Mouse (Mus musculus) stomach, postnatal 0 days (tissue): ENCODE results near the gene Epb41l2. TPM values are rescaled to one million over a fixed set of nuclear protein-coding genes. Genes with fewer than 3 reads are reported as not detected.

Source experiments
- ATAC-seq: fragments of 200-750 bp; cut with Nextera tagmentation; 2 replicates; pipeline ENCODE4 v1.8.0; 2017; ENCODE audit not compliant: low FRiP score, low TSS enrichment
- DNase-seq: peaks from one replicate; pipeline ENCODE4 v3.0.0-alpha.2; 2016; ENCODE audit warnings: low spot score
- H3K27ac ChIP-seq: fragments of 300-500 bp; sonication (generic); replicated peaks from 2 replicates; pipeline ENCODE4 v1.5.1; 2014; ENCODE audit warnings: mild to moderate bottlenecking, control low read depth
- H3K27me3 ChIP-seq: fragments of 300-500 bp; sonication (generic); 2 replicates; pipeline ENCODE4 v1.6.1; 2014; ENCODE audit warnings: low read length; ENCODE audit not compliant: control insufficient read depth, insufficient read depth
- H3K36me3 ChIP-seq: fragments of 300-500 bp; sonication (generic); 2 replicates; pipeline ENCODE4 v1.6.1; 2014; ENCODE audit warnings: low read length, mixed read lengths; ENCODE audit not compliant: control insufficient read depth, insufficient read depth
- H3K4me1 ChIP-seq: fragments of 300-500 bp; sonication (generic); replicated peaks from 2 replicates; pipeline ENCODE4 v1.6.1; 2014; ENCODE audit warnings: antibody characterized with exemption; ENCODE audit not compliant: control insufficient read depth, insufficient read depth
- H3K4me2 ChIP-seq: fragments of 300-500 bp; sonication (generic); replicated peaks from 2 replicates; pipeline ENCODE4 v1.6.1; 2014; ENCODE audit warnings: low read depth, mild to moderate bottlenecking, control low read depth, moderate library complexity
- H3K4me3 ChIP-seq: fragments of 300-500 bp; sonication (generic); 2 replicates; pipeline ENCODE4 v1.5.1; 2014; ENCODE audit warnings: low read depth, low read length, control low read depth
- H3K9ac ChIP-seq: fragments of 300-500 bp; sonication (generic); 2 replicates; pipeline ENCODE4 v1.6.1; 2014; ENCODE audit warnings: mild to moderate bottlenecking, low read length, control low read depth, mixed read lengths
- H3K9me3 ChIP-seq: fragments of 300-500 bp; sonication (generic); 2 replicates; pipeline ENCODE4 v1.6.1; 2016; ENCODE audit warnings: low read length; ENCODE audit not compliant: control insufficient read depth
- CTCF ChIP-seq: IDR thresholded peaks from 2 replicates; pipeline ENCODE4 v1.5.1; 2016; ENCODE audit warnings: antibody characterized with exemption, low read depth, mild to moderate bottlenecking, moderate library complexity
- EP300 ChIP-seq: optimal IDR thresholded peaks from 2 replicates; pipeline ENCODE3; 2016; ENCODE audit warnings: antibody characterized with exemption
- WGBS: fragments of 180-500 bp; shearing (Covaris S2); extraction: QIAGEN DNeasy Blood & Tissue Kit; methylation state at CpG from one replicate; pipeline ENCODE4 v1.1.7; 2014; 5-methylcytosine and 5-hydroxymethylcytosine counted together
- polyA plus RNA-seq: library from polyadenylated mRNA; unstranded; fragments of >200 nt; fragmentation: Nextera tagmentation; extraction: Ambion mirVana; gene quantifications from 2 replicates; pipeline ENCODE4 v1.2.1, GENCODE M21; 2015

Epb41l2 gene
- polyA plus RNA-seq, 1 experiment from 2014 or later: 18.2 TPM

- TF ChIP-seq EP300: no peak
- no peak for TF ChIP-seq CTCF
- no peak overlapping the region for H3K9ac ChIP-seq
- H3K4me1 ChIP-seq: no peaks in the 10 kb centered on the region; the same call in 1 of the 2 replicates
- H3K27ac ChIP-seq: no peak overlapping the region
- H3K27me3 ChIP-seq: no peaks in the 10 kb centered on the region
- H3K4me2 ChIP-seq: no peak overlapping the region
- H3K36me3 ChIP-seq: no peaks in the 10 kb centered on the region
- WGBS: 87% methylated on average over 4 of the region's 4 CpGs
- ATAC-seq: no peak
- no peak overlapping the region for H3K4me3 ChIP-seq
- no peaks in the 10 kb centered on the region for H3K9me3 ChIP-seq
- no peak for DNase-seq
Observed at GRCm38 (mm10) chr10:25399016-25399415, 39.4 kb downstream of the Epb41l2 start.

GRCm38 (mm10) chr10:25400076-25400475 is 40.5 kb downstream of the Epb41l2 start:
- ATAC-seq (no peak), DNase-seq (no peak)
- Histone ChIP-seq H3K9me3 (no peaks in the 10 kb centered on the region), H3K4me1 (no peaks in the 10 kb centered on the region; the same call in 1 of the 2 replicates), H3K4me2 (no peak overlapping the region), H3K9ac (no peak overlapping the region), H3K27ac (no peak overlapping the region), H3K4me3 (no peak overlapping the region), H3K36me3 (no peaks in the 10 kb centered on the region), H3K27me3 (no peaks in the 10 kb centered on the region)
- TF ChIP-seq EP300: no peak
- TF ChIP-seq CTCF: no peak
- WGBS: 39% methylated on average over 8 of the region's 8 CpGs

- no peaks in the 10 kb centered on the region for H3K9me3 ChIP-seq
- ATAC-seq (no peak), DNase-seq (no peak)
- no peak overlapping the region for H3K4me2 ChIP-seq
- no peaks in the 10 kb centered on the region; the same call in 1 of the 2 replicates for H3K4me1 ChIP-seq
- H3K9ac ChIP-seq: no peak overlapping the region
- H3K4me3 ChIP-seq: no peak overlapping the region
- H3K27ac ChIP-seq: no peak overlapping the region
- H3K27me3 ChIP-seq: no peaks in the 10 kb centered on the region
- no peaks in the 10 kb centered on the region for H3K36me3 ChIP-seq
- whole genome bisulfite sequencing: 87% methylated on average over 9 of the region's 9 CpGs
- TF ChIP-seq EP300 (no peak), CTCF (no peak)
Observed at GRCm38 (mm10) chr10:25400646-25401045, 41.0 kb downstream of the Epb41l2 start.

- Histone ChIP-seq H3K4me3 (no peak overlapping the region), H3K27ac (no peak overlapping the region), H3K4me2 (no peak overlapping the region), H3K4me1 (no peaks in the 10 kb centered on the region; the same call in 1 of the 2 replicates), H3K27me3 (no peaks in the 10 kb centered on the region), H3K9ac (no peak overlapping the region), H3K9me3 (no peaks in the 10 kb centered on the region), H3K36me3 (no peaks in the 10 kb centered on the region)
- TF ChIP-seq EP300 (no peak), CTCF (no peak)
- whole genome bisulfite sequencing: 62% methylated on average over 2 of the region's 2 CpGs
- ATAC-seq: no peak
- DNase-seq: no peak
Observed at GRCm38 (mm10) chr10:25401356-25401755, 41.8 kb downstream of the Epb41l2 start.

DNA sequence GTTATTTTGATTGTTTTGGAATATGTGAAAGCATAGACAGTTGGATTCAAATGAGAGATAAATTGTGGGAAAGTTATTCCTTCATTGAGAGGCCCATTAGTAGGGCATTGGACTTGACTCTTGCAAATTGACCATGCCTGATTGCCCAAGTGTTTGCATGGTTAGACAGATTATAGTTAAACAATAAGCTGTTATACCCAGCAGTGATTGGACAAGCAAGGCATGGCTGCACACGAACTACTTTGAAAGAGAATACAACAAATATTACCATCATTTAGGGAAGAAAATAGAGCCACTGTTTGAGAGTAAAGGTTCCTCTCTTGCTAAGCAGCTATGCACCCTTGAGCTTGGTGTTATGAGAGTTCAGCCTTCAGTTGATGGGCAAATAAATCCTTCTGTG is 43.3 kb downstream of the Epb41l2 start:
- Histone ChIP-seq H3K4me3 (no peak overlapping the region), H3K4me2 (no peak overlapping the region), H3K4me1 (no peaks in the 10 kb centered on the region; the same call in 1 of the 2 replicates), H3K27ac (no peak overlapping the region), H3K9me3 (no peaks in the 10 kb centered on the region), H3K36me3 (no peaks in the 10 kb centered on the region), H3K9ac (no peak overlapping the region), H3K27me3 (no peaks in the 10 kb centered on the region)
- 53% methylated on average over 1 of the region's 1 CpGs for WGBS
- TF ChIP-seq CTCF (no peak), EP300 (no peak)
- ATAC-seq (no peak), DNase-seq (no peak)

GRCm38 (mm10) chr10:25403813-25404701 is 44.5 kb downstream of the Epb41l2 start:
- H3K4me3 ChIP-seq: no peak overlapping the region
- no peaks in the 10 kb centered on the region for H3K9me3 ChIP-seq
- no peak overlapping the region for H3K27ac ChIP-seq
- 71% methylated on average over 15 of the region's 15 CpGs for WGBS
- H3K9ac ChIP-seq: no peak overlapping the region
- no peak for DNase-seq
- H3K27me3 ChIP-seq: no peaks in the 10 kb centered on the region
- ATAC-seq: no peak
- H3K4me1 ChIP-seq: no peaks in the 10 kb centered on the region
- TF ChIP-seq EP300: no peak
- no peak for TF ChIP-seq CTCF
- H3K4me2 ChIP-seq: no peak overlapping the region
- no peaks in the 10 kb centered on the region for H3K36me3 ChIP-seq
